Mouse (Mus musculus): Measurements from ENCODE around the gene Jun.

DNA sequence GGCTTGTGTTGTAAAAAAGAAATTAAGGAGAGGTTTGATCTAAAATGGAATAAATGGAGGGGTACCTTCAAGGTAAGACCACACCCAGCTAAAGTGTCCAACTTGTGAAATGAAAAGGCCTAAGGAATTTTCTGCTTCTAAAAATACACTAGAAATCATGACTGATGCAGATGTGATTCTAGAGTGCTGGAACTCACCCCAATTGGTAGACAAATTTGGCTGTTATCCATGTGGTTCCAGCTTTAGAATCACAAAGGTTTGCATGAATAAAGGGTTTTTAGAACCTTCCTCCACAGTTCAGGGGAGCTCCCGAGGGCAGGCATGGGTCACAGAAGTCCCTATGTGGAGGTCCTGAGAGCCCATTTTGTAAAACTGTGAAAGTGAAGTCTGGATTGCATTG, 39.3 kb downstream of the Jun start:
- TF ChIP-seq POLR2A (IDR thresholded peaks at IDR 0.05; ENCODE audit: low read depth, low read length) (no peak), CTCF (conservative IDR thresholded peaks at IDR 0.05; ENCODE audit: insufficient read depth, insufficient read length, low read depth, low read length) (no peak)

Data from kidney, adult 2 months (tissue).